Mouse (Mus musculus) liver, embryonic 14.5 days (tissue): ENCODE data around the gene Zdhhc19.

Experiments used
- CTCF ChIP-seq: IDR thresholded peaks from 2 replicates; pipeline ENCODE4 v1.5.1; 2016; ENCODE audit warnings: antibody characterized with exemption, low read depth, control low read depth
- EP300 ChIP-seq: IDR thresholded peaks from 2 replicates; pipeline ENCODE4 v1.6.1; 2016; ENCODE audit warnings: antibody characterized with exemption, low read depth

GRCm38 (mm10) chr16:32511338-32511734 is 15.3 kb downstream of the Zdhhc19 start:
- TF ChIP-seq EP300, result no peak
- no peak for TF ChIP-seq CTCF
